Mouse (Mus musculus): ENCODE data around the gene Pou2f1. TPM values are rescaled to one million over a fixed set of nuclear protein-coding genes. Genes with fewer than 3 reads are reported as not detected.

Pou2f1 gene
- polyA plus RNA-seq, 1 experiment from 2014 or later, result 4.9 TPM

GRCm38 (mm10) chr1:166041501-166041900 lies 39.0 kb upstream of the Pou2f1 start:
- WGBS (ENCODE audit: insufficient replicate concordance), result 70% methylated on average over 1 of the region's 1 CpGs
- Histone ChIP-seq H3K4me3 (ENCODE audit: low read depth, low read length) (no peak overlapping the region), H3K36me3 (ENCODE audit: control insufficient read depth, insufficient read depth) (no peaks in the 10 kb centered on the region), H3K9ac (ENCODE audit: low read depth, low read length) (no peak overlapping the region), H3K27me3 (ENCODE audit: control insufficient read depth, insufficient read depth, low read depth, low read length) (peaks cover 7% of the 10 kb centered on the region), H3K9me3 (replicated peaks; ENCODE audit: control insufficient read depth, low read length) (no peaks in the 10 kb centered on the region), H3K27ac (ENCODE audit: low read length) (no peak overlapping the region), H3K4me2 (ENCODE audit: low read depth, low read length) (no peak overlapping the region), H3K4me1 (ENCODE audit: control insufficient read depth, low read depth, low read length) (no peaks in the 10 kb centered on the region)
- ATAC-seq (ENCODE audit: low read depth), result no peak

DNA sequence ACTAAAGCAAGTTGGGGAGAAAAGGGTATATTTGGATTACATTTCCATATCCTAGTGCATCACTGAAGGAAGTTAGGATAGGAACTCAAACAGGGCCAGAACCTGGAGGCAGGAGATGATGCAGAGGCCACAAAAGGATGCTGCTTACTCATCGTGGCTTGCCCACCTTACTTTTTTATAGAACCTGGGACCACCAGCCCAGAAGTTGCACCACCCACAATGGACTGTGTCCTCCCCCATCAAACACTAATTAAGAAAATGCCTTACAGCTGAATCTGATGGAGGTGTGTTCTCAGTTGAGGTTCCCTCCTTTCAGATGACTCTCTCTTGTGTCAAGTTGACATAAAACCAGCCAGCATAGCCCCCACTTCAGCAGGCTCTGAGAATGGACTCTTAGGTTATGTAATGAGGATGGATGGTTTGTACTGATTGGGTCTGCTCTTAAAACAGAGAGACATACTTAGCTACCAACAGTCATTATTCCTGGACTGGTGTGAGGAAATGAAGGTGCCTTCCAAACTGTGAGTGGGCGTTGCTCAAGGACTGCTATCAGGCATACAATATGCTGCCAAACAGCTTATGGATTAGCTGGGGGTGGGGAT lies 36.4 kb upstream of the Pou2f1 start:
- ATAC-seq (ENCODE audit: low read depth), result no peak
- no peaks in the 10 kb centered on the region for H3K9me3 ChIP-seq (replicated peaks; ENCODE audit: control insufficient read depth, low read length)
- H3K36me3 ChIP-seq (ENCODE audit: control insufficient read depth, insufficient read depth), result no peaks in the 10 kb centered on the region
- no peak overlapping the region for H3K27ac ChIP-seq (ENCODE audit: low read length)
- H3K4me3 ChIP-seq (ENCODE audit: low read depth, low read length), result no peak overlapping the region
- no peaks in the 10 kb centered on the region for H3K27me3 ChIP-seq (ENCODE audit: control insufficient read depth, insufficient read depth, low read depth, low read length)
- H3K4me2 ChIP-seq (ENCODE audit: low read depth, low read length), result no peak overlapping the region
- no peak overlapping the region for H3K9ac ChIP-seq (ENCODE audit: low read depth, low read length)
- H3K4me1 ChIP-seq (ENCODE audit: control insufficient read depth, low read depth, low read length), result no peaks in the 10 kb centered on the region
- 41% methylated on average over 2 of the region's 2 CpGs for WGBS (ENCODE audit: insufficient replicate concordance)

DNA sequence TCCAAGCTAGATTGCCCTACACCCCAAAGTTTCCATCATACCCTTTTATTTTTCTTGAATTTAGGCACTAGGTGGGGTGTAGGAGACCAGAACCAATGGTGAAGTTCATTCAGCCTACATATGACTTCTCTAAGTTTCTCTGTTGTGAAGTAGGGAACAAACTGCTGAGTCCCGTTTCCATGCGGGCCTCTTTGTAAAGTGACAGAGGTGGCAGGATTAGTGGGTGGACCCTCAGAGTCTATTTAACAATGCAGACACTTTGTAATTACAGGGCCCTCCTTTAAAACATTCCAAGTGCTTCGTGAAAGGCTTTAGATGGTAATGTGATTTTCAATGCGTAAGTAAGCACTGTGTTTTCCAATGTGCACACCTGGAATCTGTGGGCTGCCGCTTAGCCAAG lies 32.6 kb upstream of the Pou2f1 start:
- Histone ChIP-seq H3K27me3 (ENCODE audit: control insufficient read depth, insufficient read depth, low read depth, low read length) (no peaks in the 10 kb centered on the region), H3K36me3 (ENCODE audit: control insufficient read depth, insufficient read depth) (no peaks in the 10 kb centered on the region), H3K27ac (ENCODE audit: low read length) (no peak overlapping the region), H3K9me3 (replicated peaks; ENCODE audit: control insufficient read depth, low read length) (no peaks in the 10 kb centered on the region), H3K4me3 (ENCODE audit: low read depth, low read length) (no peak overlapping the region), H3K9ac (ENCODE audit: low read depth, low read length) (no peak overlapping the region), H3K4me1 (ENCODE audit: control insufficient read depth, low read depth, low read length) (peaks cover 2% of the 10 kb centered on the region; the same call in 1 of the 2 replicates), H3K4me2 (ENCODE audit: low read depth, low read length) (no peak overlapping the region)
- no peak for ATAC-seq (ENCODE audit: low read depth)
- WGBS (ENCODE audit: insufficient replicate concordance), result 62% methylated on average over 5 of the region's 5 CpGs

GRCm38 (mm10) chr1:166031673-166032547 lies 29.4 kb upstream of the Pou2f1 start:
- H3K4me3 ChIP-seq (ENCODE audit: low read depth, low read length), result no peak overlapping the region
- no peak overlapping the region for H3K9ac ChIP-seq (ENCODE audit: low read depth, low read length)
- no peaks in the 10 kb centered on the region for H3K27me3 ChIP-seq (ENCODE audit: control insufficient read depth, insufficient read depth, low read depth, low read length)
- H3K4me1 ChIP-seq (ENCODE audit: control insufficient read depth, low read depth, low read length), result peaks cover 2% of the 10 kb centered on the region; the same call in 1 of the 2 replicates
- no peak overlapping the region for H3K27ac ChIP-seq (ENCODE audit: low read length)
- no peaks in the 10 kb centered on the region for H3K9me3 ChIP-seq (replicated peaks; ENCODE audit: control insufficient read depth, low read length)
- WGBS (ENCODE audit: insufficient replicate concordance), result 33% methylated on average over 7 of the region's 7 CpGs
- no peaks in the 10 kb centered on the region for H3K36me3 ChIP-seq (ENCODE audit: control insufficient read depth, insufficient read depth)
- H3K4me2 ChIP-seq (ENCODE audit: low read depth, low read length), result no peak overlapping the region
- ATAC-seq (ENCODE audit: low read depth), result no peak

- Histone ChIP-seq H3K4me3 (ENCODE audit: low read depth, low read length) (no peak overlapping the region), H3K4me2 (ENCODE audit: low read depth, low read length) (no peak overlapping the region), H3K27ac (ENCODE audit: low read length) (no peak overlapping the region), H3K9me3 (replicated peaks; ENCODE audit: control insufficient read depth, low read length) (no peaks in the 10 kb centered on the region), H3K36me3 (ENCODE audit: control insufficient read depth, insufficient read depth) (no peaks in the 10 kb centered on the region), H3K4me1 (ENCODE audit: control insufficient read depth, low read depth, low read length) (no peaks in the 10 kb centered on the region), H3K27me3 (ENCODE audit: control insufficient read depth, insufficient read depth, low read depth, low read length) (no peaks in the 10 kb centered on the region), H3K9ac (ENCODE audit: low read depth, low read length) (no peak overlapping the region)
- ATAC-seq (ENCODE audit: low read depth), result no peak
- WGBS (ENCODE audit: insufficient replicate concordance), result 56% methylated on average over 4 of the region's 4 CpGs
Observed at GRCm38 (mm10) chr1:166023981-166024380, 21.5 kb upstream of the Pou2f1 start.

- Histone ChIP-seq H3K36me3 (ENCODE audit: control insufficient read depth, insufficient read depth) (no peaks in the 10 kb centered on the region), H3K4me3 (ENCODE audit: low read depth, low read length) (no peak overlapping the region), H3K27ac (ENCODE audit: low read length) (no peak overlapping the region), H3K9ac (ENCODE audit: low read depth, low read length) (no peak overlapping the region), H3K9me3 (replicated peaks; ENCODE audit: control insufficient read depth, low read length) (no peaks in the 10 kb centered on the region), H3K4me2 (ENCODE audit: low read depth, low read length) (no peak overlapping the region), H3K27me3 (ENCODE audit: control insufficient read depth, insufficient read depth, low read depth, low read length) (no peaks in the 10 kb centered on the region), H3K4me1 (ENCODE audit: control insufficient read depth, low read depth, low read length) (peaks cover 2% of the 10 kb centered on the region; the same call in 1 of the 2 replicates)
- 59% methylated on average over 4 of the region's 4 CpGs for WGBS (ENCODE audit: insufficient replicate concordance)
- no peak for ATAC-seq (ENCODE audit: low read depth)
Observed at GRCm38 (mm10) chr1:166017203-166017602, 14.7 kb upstream of the Pou2f1 start.

DNA sequence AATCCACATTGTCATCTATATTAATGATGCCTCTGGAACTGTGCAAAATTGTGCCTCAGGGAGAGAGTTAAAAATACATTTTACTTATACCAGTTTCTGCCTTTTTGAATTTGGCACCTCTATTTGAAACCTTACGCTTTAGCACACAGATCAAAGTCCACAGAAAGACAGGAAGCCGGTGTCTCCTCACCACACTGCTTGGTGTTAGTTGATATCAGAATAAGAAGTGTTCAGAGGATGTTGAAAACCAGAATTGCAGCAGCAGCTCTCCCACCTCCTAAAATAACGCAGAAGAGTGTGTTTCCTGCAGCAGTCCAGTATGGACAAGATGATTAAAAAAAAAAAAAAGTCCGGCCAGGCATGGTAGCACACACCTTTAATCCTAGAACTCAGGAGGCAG lies 13.8 kb upstream of the Pou2f1 start:
- no peak overlapping the region for H3K4me2 ChIP-seq (ENCODE audit: low read depth, low read length)
- no peaks in the 10 kb centered on the region for H3K9me3 ChIP-seq (replicated peaks; ENCODE audit: control insufficient read depth, low read length)
- H3K27me3 ChIP-seq (ENCODE audit: control insufficient read depth, insufficient read depth, low read depth, low read length), result no peaks in the 10 kb centered on the region
- 6% methylated on average over 4 of the region's 4 CpGs for WGBS (ENCODE audit: insufficient replicate concordance)
- no peak overlapping the region for H3K4me3 ChIP-seq (ENCODE audit: low read depth, low read length)
- no peak for ATAC-seq (ENCODE audit: low read depth)
- H3K9ac ChIP-seq (ENCODE audit: low read depth, low read length), result no peak overlapping the region
- peaks cover 2% of the 10 kb centered on the region; the same call in 1 of the 2 replicates for H3K4me1 ChIP-seq (ENCODE audit: control insufficient read depth, low read depth, low read length)
- no peaks in the 10 kb centered on the region for H3K36me3 ChIP-seq (ENCODE audit: control insufficient read depth, insufficient read depth)
- H3K27ac ChIP-seq (ENCODE audit: low read length), result no peak overlapping the region

- no peaks in the 10 kb centered on the region for H3K9me3 ChIP-seq (replicated peaks; ENCODE audit: control insufficient read depth, low read length)
- no peak overlapping the region for H3K27ac ChIP-seq (ENCODE audit: low read length)
- H3K4me3 ChIP-seq (ENCODE audit: low read depth, low read length), result no peak overlapping the region
- 19% methylated on average over 5 of the region's 5 CpGs for WGBS (ENCODE audit: insufficient replicate concordance)
- no peak overlapping the region for H3K4me2 ChIP-seq (ENCODE audit: low read depth, low read length)
- H3K9ac ChIP-seq (ENCODE audit: low read depth, low read length), result no peak overlapping the region
- H3K4me1 ChIP-seq (ENCODE audit: control insufficient read depth, low read depth, low read length), result peaks cover 2% of the 10 kb centered on the region; the same call in 1 of the 2 replicates
- peak; percentile 91 for ATAC-seq (ENCODE audit: low read depth)
- H3K36me3 ChIP-seq (ENCODE audit: control insufficient read depth, insufficient read depth), result no peaks in the 10 kb centered on the region
- H3K27me3 ChIP-seq (ENCODE audit: control insufficient read depth, insufficient read depth, low read depth, low read length), result no peaks in the 10 kb centered on the region
Observed at GRCm38 (mm10) chr1:166014530-166014929, 12.1 kb upstream of the Pou2f1 start.

DNA sequence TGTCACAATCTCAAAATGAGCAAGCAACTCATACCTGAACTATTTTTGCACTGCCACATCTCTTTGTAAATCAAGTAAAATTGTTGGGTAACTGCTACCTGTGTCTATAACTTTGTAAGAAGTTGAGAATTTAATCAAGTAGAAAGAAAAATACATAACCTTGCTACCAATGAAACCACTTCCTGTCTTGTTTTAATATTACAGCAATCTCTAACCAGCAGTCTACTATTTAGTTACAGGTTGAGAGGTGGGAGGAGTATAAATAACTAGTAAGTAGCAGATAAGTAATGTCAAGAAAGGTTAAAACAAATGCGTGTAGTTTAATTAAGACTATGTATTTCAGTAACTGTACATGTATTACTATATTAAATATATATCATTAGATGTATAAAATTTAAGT lies 7.6 kb upstream of the Pou2f1 start:
- H3K4me1 ChIP-seq (ENCODE audit: control insufficient read depth, low read depth, low read length), result peaks cover 2% of the 10 kb centered on the region; the same call in 1 of the 2 replicates
- H3K27me3 ChIP-seq (ENCODE audit: control insufficient read depth, insufficient read depth, low read depth, low read length), result no peaks in the 10 kb centered on the region
- 67% methylated on average over 1 of the region's 1 CpGs for WGBS (ENCODE audit: insufficient replicate concordance)
- H3K4me3 ChIP-seq (ENCODE audit: low read depth, low read length), result no peak overlapping the region
- no peak overlapping the region for H3K27ac ChIP-seq (ENCODE audit: low read length)
- no peak overlapping the region for H3K9ac ChIP-seq (ENCODE audit: low read depth, low read length)
- no peaks in the 10 kb centered on the region for H3K36me3 ChIP-seq (ENCODE audit: control insufficient read depth, insufficient read depth)
- no peaks in the 10 kb centered on the region for H3K9me3 ChIP-seq (replicated peaks; ENCODE audit: control insufficient read depth, low read length)
- no peak for ATAC-seq (ENCODE audit: low read depth)
- H3K4me2 ChIP-seq (ENCODE audit: low read depth, low read length), result no peak overlapping the region
